Mouse (Mus musculus) left cerebral cortex, postnatal 4 days (tissue): ENCODE measurements around the gene Uso1. TPM values are rescaled to one million over a fixed set of nuclear protein-coding genes. Genes with fewer than 3 reads are reported as not detected.
"Not testable (repeated sequence)": the region's sequence is repeated elsewhere in the genome, so short reads cannot be mapped to it uniquely, and the experiment has no call there.

Source experiments
- DNase-seq: peaks from one replicate; pipeline ENCODE4 v3.0.0-alpha.2; 2022
- intact Hi-C: fragments of 180-260 bp; cut with DNase I; formaldehyde crosslinking; loops from one replicate; pipeline ENCODE4 v1.15.1; 2025
- total RNA-seq, 2 experiments: library from RNA; stranded (reverse); gene quantifications; 2 replicates each; pipeline ENCODE4 v1.2.3; 2021

Uso1 gene
- total RNA-seq, 2 experiments from 2014 or later, result 62.2 to 65.0 TPM

DNA sequence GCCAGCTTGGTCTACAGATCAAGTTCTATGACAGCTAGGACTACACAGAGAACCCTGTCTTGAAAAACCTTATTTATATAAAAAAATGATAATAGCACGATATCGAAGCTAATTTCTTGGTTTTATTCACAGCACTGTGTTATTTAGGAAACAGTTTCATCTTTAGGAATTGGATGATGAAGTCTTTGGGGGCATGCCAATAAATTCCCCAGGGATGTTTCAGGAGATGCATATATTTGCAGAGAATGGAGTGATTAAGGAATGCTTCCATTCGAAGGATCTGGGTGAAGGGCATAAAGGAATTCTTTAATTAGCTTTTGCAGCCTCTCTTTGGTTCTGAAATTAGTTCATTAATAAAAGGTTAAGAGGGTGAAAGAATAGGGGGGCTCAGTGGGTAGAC, 12.3 kb upstream of the Uso1 start:
- intact Hi-C loops, result no loop called here
- no peak for DNase-seq

DNA sequence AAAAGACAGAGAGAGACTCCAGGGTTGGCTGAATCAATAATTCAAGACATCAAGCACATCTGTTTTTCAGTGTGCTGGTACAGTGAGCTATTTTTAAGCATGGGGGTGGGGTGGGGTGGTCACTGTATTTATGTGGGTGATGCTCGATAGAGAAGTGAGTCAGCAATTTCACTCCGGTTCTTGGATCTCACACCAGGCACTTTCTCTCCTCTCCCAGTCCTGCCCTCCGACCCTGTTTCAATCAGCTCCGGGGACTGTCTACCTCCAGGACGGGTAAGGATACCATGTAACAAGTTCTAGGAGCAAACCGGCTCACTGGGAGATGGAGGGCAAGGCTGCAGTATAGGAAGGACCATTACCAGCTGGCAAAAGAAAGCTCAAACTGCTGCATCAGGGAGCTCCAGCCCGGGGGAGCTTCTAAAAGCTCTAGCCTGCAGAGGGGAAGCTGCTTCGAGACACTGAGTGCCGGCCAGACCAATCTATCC, 10.6 kb upstream of the Uso1 start:
- DNase-seq, result no peak
- intact Hi-C loops, result no loop called here

DNA sequence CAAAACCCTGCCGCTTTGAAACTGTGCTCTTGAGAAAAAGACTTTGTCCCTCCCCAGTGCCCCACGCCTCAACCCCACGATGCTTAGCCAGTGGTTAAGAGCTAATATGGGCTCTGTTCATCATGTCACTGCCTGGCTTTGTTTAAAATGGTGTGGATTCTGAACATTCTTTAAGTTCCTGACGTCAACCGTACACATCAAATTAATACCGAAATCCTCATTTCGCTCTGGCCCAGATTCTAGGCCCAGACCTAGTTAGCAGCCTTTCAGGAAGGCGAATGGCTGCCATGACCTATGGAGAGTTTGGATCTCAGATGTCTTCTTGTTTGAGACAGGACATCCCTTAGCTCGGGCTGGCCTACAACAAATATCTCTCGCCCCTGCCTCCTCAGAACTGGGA, 10.0 kb upstream of the Uso1 start:
- intact Hi-C loops, result no loop called here

GRCm38 (mm10) chr5:92128570-92128969, 9.2 kb upstream of the Uso1 start:
- no peak for DNase-seq
- intact Hi-C loops, result no loop called here

More for the DNA sequence above, 10.0 kb upstream of the Uso1 start:
- no peak for DNase-seq

DNA sequence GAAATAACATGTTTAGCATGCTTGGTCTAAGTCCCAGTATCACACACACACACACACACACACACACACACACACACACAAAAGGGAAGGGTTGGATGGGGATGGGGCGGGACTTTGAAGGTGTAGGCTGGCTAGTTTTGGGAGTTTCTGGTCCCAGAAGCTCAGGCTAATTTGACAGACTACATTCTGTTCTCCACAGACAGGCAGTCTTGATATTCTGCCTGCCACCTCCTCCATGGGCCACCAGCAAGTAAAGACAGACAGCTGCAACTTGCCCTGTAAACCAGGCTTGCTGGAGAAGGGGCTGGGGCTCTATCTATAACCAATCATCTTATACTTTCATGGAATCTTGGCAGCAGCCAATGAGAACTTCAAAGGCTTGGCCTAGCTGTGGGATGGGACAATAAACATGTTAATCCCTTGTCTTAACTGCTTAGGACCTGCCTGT, 8.4 kb upstream of the Uso1 start:
- intact Hi-C loops, result no loop called here
- DNase-seq, result no peak

DNA sequence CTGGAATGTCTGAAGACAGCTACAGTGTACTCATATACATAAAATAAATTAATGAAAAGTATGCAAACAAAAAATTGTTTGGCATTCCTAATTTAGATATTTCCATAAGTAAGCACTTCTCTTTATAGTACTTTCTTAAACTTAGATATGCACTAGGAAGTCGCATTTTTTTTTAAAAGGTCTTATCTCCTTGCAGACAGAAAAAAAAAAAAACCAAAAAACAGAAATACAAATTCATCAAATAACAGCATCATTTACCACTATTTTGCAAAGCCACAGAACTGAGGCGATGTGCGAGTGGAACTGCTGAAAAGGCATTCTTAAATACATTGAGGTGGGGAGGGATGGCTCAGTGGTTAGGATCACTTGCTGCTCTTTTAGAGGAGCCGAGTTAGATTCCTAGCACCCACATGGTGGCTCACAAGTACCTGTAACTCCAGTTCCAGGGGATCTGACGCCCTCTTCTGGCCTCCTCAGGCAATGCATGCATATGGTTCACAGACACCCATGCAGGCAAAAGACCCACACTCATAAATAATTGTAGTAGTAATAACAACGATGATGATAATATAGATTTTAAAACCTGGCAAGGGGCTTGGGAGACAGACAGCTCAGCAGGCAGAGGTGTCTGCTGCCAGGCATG, 7.6 kb upstream of the Uso1 start:
- intact Hi-C loops, result no loop called here
- DNase-seq, result no peak

- DNase-seq, result no peak
- intact Hi-C loops, result no loop called here
Measured at GRCm38 (mm10) chr5:92132127-92132526, 5.6 kb upstream of the Uso1 start.

DNA sequence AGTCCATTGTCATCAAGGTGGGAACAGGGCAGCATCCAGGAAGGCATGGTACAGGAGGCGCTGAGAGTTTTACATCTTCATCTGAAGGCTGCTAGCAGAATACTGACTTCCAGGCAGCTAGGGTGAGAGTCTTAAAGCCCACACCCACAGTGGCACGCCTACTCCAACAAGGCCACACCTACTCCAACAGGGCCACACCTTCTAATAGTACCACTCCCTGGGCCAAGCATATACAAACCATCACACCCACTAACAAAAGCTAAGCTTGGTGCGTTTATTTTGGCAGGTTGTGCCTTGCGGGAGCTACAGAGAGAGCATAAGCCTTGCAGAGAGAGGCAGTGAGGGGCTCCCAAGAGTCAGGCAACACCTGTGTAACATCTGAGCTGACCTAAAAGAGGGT, 4.7 kb upstream of the Uso1 start:
- intact Hi-C loops, DNase-seq: not testable (repeated sequence)

DNA sequence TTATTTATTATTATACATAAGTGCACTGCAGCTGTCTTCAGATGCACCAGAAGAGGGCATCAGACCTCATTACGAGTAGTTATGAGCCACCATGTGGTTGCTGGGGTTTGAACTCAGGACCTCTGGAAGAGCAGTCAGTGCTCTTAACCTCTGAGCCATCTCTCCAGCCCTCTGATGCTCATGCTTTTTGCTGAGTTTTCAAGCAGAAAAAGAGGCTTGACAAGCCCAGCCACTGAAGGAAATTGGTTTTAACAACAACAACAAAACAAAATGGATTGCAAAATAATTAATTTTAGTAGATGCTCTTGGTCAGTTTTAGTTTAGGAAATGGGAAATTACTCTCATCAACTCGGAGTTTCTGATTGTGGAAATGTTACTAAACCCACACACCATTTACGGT, 2.8 kb upstream of the Uso1 start:
- intact Hi-C loops, result loop anchor here (5.0 kb wide), 1 partner anchor 53 kb away; the partner anchor contains the start of gene G3bp2
- DNase-seq, result no peak

DNA sequence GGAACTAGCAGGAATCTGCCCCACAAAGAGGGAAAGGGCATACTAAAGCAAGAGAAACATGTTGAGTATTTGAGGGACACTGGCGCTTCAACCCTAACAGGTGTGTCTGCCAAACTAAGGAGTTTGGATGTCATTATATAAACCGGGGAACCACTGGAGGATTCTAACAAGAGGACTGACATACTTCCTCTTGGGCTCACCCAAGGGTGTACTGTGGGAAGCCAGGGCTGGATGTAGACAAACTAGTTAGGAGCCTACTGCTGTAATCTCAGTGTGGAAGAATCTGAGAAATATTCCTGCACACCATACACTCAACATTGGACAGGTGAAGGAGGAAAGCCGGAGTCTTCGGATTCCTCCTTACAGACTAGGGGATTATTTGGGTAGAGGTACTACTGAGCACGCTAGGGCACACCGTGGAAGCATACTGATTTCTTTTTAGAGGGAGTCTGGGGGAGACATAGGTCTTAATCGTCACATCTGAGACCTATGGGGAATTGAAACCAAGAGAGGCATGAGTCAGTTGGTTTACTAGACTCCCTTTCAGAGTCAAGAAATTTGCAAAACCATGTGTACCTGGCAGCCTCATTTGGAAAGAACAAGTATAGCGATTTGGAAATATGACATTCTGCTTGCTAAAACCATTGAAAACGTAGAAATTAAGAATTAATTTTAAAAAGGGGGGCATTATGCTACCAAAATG, 1.1 kb upstream of the Uso1 start:
- intact Hi-C loops, result loop anchor here (5.0 kb wide), 1 partner anchor 54 kb away; the partner anchor contains the start of gene G3bp2
- no peak for DNase-seq

DNA sequence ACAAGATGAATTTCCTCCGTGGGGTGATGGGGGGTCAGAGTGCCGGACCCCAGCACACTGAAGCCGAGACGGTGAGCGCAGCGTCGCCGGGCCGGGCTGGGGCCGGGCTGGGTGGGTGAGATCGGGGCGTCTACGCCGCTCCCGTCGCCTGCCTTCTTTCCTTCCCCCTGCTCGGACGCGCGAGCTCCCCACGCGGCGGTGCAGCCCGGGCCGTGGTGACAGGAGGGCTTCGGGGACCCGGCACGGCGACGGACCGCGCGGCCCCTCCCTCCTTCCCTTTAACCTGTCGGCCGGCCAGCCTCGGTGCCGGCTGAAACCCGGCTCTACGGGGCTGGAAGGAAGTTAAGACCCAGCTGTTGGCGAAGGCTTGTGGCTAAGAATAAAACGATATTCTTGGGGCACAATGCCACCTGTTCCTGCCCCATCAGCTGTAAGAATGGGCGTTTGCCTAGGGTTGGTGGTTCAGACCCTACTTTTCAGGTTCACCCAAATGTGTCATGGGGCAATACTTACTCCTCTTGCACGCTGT, 419 bp downstream of the Uso1 start:
- intact Hi-C loops, result loop anchor here (5.0 kb wide), 1 partner anchor 56 kb away; the partner anchor contains the start of gene G3bp2
- DNase-seq, result no peak

DNA sequence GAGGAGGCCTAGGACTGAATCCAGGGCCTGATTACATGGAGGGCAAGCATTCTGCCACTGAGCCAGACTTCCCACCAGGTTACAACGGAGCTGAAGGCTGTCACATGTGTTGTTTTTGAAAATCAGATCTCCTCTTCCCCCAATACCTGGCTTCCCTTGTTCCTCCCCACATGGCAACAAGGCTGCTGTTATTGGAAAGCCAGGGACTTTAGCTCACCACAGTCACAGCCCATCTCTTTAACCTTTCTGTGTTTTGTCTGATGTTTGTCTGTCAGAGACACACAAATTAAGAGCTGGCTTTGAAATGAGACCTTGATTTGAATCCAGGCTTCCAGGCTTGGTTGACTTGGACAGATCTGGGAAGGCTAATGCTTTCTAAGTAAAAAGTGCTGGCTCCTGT, 1.5 kb downstream of the Uso1 start:
- intact Hi-C loops, result loop anchor here (5.0 kb wide), 1 partner anchor 57 kb away; the partner anchor contains the start of gene G3bp2
- no peak for DNase-seq

DNA sequence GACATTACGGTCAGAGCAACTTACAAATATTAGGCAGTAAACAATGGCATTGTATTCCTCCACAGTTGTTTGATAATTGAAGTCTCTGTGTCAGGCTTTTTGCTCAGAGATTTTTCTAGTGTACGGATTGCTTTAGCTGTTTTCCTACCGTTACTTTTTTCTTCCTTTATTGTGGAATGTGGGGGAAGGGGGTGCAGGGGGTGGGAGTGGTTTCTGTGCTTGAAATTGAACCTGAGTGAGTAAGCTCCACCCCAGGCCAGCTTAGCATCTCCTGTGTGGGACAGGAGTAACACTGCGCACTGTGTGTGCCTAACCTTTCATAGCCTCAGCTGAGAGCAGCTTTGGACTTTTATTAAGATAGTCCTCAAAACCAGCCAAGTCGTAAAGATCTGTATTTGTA, 4.0 kb downstream of the Uso1 start:
- intact Hi-C loops, result no loop called here
- DNase-seq, result no peak

DNA sequence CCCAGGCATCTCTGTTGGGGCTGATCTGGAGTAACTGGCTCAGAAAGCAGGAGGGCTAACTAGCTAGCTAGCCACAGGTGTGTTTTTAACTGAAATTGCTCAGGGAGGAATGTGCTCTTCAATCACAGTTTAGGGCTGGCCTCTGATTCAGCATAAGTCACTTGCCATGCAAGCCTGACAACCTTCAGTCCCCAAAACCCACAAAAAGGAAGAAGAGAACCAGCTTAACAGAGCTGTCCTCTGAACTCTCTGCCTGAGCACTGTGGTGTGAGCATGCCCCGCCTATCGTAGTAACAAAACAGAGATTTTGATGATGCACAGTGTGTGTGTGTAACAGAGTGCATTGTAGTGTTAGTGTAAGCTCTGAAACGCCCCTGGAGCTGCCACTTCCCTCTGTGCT, 4.7 kb downstream of the Uso1 start:
- no peak for DNase-seq
- intact Hi-C loops, result no loop called here

DNA sequence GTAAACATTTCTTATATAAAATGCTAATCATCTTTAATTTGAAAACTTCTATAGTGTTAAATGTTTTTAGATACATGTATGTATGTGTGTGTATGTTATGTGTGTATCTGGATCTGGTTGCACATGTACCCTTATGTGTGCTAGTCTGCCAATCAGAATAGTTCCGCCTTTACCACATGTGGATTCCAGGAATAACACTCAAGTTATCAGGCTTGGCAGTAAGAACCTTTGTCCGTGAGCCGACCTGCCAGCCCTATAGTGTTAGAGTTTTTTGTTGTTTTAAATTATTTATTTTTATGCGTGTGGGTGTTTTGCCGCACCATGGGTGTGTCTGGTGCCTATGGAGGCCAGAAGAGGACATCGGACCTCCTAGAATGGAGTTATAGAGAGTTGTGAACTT, 5.9 kb downstream of the Uso1 start:
- no peak for DNase-seq
- intact Hi-C loops, result no loop called here

GRCm38 (mm10) chr5:92144954-92145708, 7.4 kb downstream of the Uso1 start:
- DNase-seq, result no peak
- intact Hi-C loops, result no loop called here

- no peak for DNase-seq
- intact Hi-C loops, result no loop called here
Measured at GRCm38 (mm10) chr5:92148248-92148647, 10.5 kb downstream of the Uso1 start.

DNA sequence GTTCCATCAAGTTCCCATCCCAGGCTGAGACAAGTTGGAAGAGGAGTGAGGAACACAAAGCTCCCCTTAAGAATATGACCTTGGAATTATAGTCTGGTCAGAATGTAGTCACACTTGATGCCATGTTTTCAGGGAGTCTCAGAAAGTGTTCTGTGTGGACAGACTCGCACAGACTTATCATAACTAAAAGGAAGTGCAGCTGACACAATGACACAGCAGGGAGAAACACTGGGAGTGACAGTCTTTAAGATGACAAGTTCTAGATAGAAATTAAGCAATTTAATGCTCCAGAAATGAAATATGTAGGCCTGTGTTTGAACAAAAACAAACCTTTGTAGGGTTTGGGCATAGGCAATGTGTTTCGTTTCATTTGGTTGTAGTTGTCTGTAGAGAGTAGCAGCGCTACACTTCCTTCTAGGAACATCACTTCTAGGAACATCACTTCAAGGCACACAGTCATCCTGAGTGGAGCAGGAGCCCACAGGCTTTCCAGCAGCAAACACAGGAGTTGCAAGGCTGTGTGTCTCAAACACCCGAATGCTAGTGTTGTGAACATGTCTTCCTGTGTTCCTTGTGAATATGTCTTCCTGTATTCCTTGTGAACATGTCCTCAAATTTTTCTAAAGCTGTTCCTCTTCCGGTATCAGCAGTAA, 11.7 kb downstream of the Uso1 start:
- intact Hi-C loops, result no loop called here
- DNase-seq, result no peak

- no peak for DNase-seq
- intact Hi-C loops, result no loop called here
Measured at GRCm38 (mm10) chr5:92154861-92155260, 17.1 kb downstream of the Uso1 start.

DNA sequence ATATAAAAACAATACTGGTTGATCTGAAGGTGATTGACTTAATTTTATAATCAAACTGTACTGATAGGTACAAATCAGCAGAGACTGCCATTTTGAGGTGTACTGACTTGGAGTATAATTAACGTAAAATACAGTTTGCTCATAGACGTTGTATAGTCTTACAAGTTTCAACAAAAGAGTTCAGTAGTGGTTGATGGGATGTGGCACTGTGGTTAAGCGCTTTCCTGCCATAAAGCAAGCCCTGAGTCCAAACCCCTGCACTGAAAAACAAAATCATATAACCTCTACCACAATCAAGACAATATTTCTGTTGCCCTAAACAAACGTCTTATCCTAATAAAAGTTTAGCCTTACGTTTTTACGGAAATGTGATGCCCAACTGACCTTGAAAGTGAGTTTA, 28.2 kb downstream of the Uso1 start:
- intact Hi-C loops, result no loop called here
- DNase-seq, result no peak
